Mouse (Mus musculus) frontal cortex, adult 2 months (tissue): ENCODE data around the gene Asb2. TPM values are rescaled to one million over a fixed set of nuclear protein-coding genes. Genes with fewer than 3 reads are reported as not detected.

ENCODE experiments used
- DNase-seq, 2 experiments: peaks; one replicate each; pipeline ENCODE4 v3.0.0; 2022; ENCODE audit warnings: low spot score in 1 of 2; ENCODE audit errors: extremely low spot score in 1 of 2
- polyA plus RNA-seq: library from polyadenylated mRNA; depleted of rRNA; stranded (reverse); fragments of >200 nt; gene quantifications from 2 replicates; pipeline ENCODE4 v1.2.3, GENCODE M21; 2012; rRNA removed

Gene Asb2
- polyA plus RNA-seq = 7.6 TPM in 2 replicates

- no peak for DNase-seq
Observed at GRCm38 (mm10) chr12:103355746-103356414, at the start of gene Asb2. Gene Asb2 (minus strand): TSS chr12:103356001.

GRCm38 (mm10) chr12:103404131-103404530 is 48.3 kb upstream of the Asb2 start:
- no peak for DNase-seq

- no peak for DNase-seq
Observed at GRCm38 (mm10) chr12:103396751-103397150, 41.0 kb upstream of the Asb2 start.

GRCm38 (mm10) chr12:103395486-103396275 is 39.9 kb upstream of the Asb2 start:
- no peak for DNase-seq

GRCm38 (mm10) chr12:103393528-103393927 is 37.7 kb upstream of the Asb2 start:
- no peak for DNase-seq

GRCm38 (mm10) chr12:103391098-103391497 is 35.3 kb upstream of the Asb2 start:
- peak; percentile 66 to 78 for DNase-seq

- DNase-seq = no peak
Observed at GRCm38 (mm10) chr12:103389982-103390381, 34.2 kb upstream of the Asb2 start.

GRCm38 (mm10) chr12:103389348-103389727 is 33.5 kb upstream of the Asb2 start:
- no peak for DNase-seq

- peak; percentile 96 to 99 for DNase-seq
Observed at GRCm38 (mm10) chr12:103388505-103389347, 32.9 kb upstream of the Asb2 start, which contains the start of gene Otub2. Gene Otub2 (plus strand): TSS chr12:103388682.

- DNase-seq = peak in 1 of 2 experiments; percentile 53
Observed at GRCm38 (mm10) chr12:103380226-103380625, 24.4 kb upstream of the Asb2 start.

- DNase-seq = peak; percentile 41 to 67
Observed at GRCm38 (mm10) chr12:103376774-103377173, 21.0 kb upstream of the Asb2 start.

- peak; percentile 47 to 74 for DNase-seq
Observed at GRCm38 (mm10) chr12:103376124-103376523, 20.3 kb upstream of the Asb2 start.

- DNase-seq = no peak
Observed at GRCm38 (mm10) chr12:103373530-103374236, 17.9 kb upstream of the Asb2 start.

- peak in 1 of 2 experiments; percentile 80 for DNase-seq
Observed at GRCm38 (mm10) chr12:103371711-103372110, 15.9 kb upstream of the Asb2 start.

- no peak for DNase-seq
Observed at GRCm38 (mm10) chr12:103370861-103371260, 15.1 kb upstream of the Asb2 start.

- DNase-seq = no peak
Observed at GRCm38 (mm10) chr12:103368777-103369176, 13.0 kb upstream of the Asb2 start.

GRCm38 (mm10) chr12:103368326-103368669 is 12.5 kb upstream of the Asb2 start:
- no peak for DNase-seq

GRCm38 (mm10) chr12:103367620-103368325 is 12.0 kb upstream of the Asb2 start:
- peak in 1 of 2 experiments; percentile 88 for DNase-seq

- no peak for DNase-seq
Observed at GRCm38 (mm10) chr12:103367171-103367570, 11.4 kb upstream of the Asb2 start.

- DNase-seq = no peak
Observed at GRCm38 (mm10) chr12:103362336-103362735, 6.5 kb upstream of the Asb2 start.
